Mouse (Mus musculus): ENCODE results near the gene Dlx1.

The Dlx1 gene

DNA sequence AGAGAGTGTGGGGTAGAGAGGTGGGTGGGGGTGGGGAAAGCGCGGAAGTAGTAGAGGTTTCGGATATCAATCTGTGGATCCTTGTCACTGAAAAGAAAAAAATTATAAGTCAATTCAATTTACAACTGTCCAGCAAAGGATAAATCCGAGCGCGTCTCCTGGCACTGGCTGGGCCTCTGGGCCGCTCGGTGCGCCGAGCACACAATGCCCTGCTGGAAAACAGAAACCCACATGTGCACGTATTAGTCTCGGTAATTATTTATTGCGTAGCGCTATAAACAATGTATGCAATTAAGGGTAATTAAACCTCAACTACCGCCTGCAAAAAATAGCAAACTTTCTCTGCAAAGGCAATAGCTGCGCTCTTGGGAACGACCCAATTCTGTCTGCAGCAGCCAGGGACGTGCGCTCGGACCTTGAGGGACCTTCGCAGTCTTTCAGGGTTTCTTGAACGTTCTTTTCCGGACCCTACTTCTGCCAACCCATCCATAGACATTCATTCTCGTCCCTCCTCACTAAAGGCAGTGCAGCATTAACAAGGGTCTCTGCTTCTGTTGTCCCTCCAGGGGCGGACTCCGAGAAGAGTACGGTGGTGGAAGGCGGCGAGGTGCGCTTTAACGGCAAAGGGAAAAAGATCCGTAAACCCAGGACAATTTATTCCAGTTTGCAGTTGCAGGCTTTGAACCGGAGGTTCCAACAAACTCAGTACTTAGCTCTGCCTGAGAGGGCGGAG, 2.6 kb downstream of the Dlx1 start:
- TF ChIP-seq NANOG (IDR thresholded peaks at IDR 0.05; ENCODE audit: borderline replicate concordance, low read length) = no peak
- TF ChIP-seq POU5F1 (IDR thresholded peaks at IDR 0.05; ENCODE audit: borderline replicate concordance, low read length) = no peak
- no peak for TF ChIP-seq CTCF (conservative IDR thresholded peaks at IDR 0.05; ENCODE audit: low read length)

GRCm38 (mm10) chr2:71531124-71531590, 3.2 kb downstream of the Dlx1 start:
- Histone ChIP-seq H3K4me3 (replicated peaks; ENCODE audit: low read length) (peak overlapping the region; percentile 83; the same call in 1 of the 2 replicates), H3K9me3 (ENCODE audit: low read length) (no peaks in the 10 kb centered on the region), H3K36me3 (ENCODE audit: insufficient read depth, low read length) (no peaks in the 10 kb centered on the region), H3K4me1 (replicated peaks; ENCODE audit: low read depth, low read length) (peaks cover 73% of the 10 kb centered on the region), H3K27me3 (ENCODE audit: insufficient read depth, low read length) (peaks cover 95% of the 10 kb centered on the region)
- TF ChIP-seq NANOG (IDR thresholded peaks at IDR 0.05; ENCODE audit: borderline replicate concordance, low read length) (no peak), CTCF (conservative IDR thresholded peaks at IDR 0.05; ENCODE audit: low read length) (no peak), POU5F1 (IDR thresholded peaks at IDR 0.05; ENCODE audit: borderline replicate concordance, low read length) (no peak)

More for the DNA sequence above, 2.6 kb downstream of the Dlx1 start:
- Histone ChIP-seq H3K36me3 (ENCODE audit: insufficient read depth, low read length) (no peaks in the 10 kb centered on the region), H3K27me3 (ENCODE audit: insufficient read depth, low read length) (peaks cover 97% of the 10 kb centered on the region), H3K4me1 (replicated peaks; ENCODE audit: low read depth, low read length) (peaks cover 79% of the 10 kb centered on the region), H3K4me3 (replicated peaks; ENCODE audit: low read length) (peak overlapping the region; percentile 83), H3K9me3 (ENCODE audit: low read length) (no peaks in the 10 kb centered on the region)

DNA sequence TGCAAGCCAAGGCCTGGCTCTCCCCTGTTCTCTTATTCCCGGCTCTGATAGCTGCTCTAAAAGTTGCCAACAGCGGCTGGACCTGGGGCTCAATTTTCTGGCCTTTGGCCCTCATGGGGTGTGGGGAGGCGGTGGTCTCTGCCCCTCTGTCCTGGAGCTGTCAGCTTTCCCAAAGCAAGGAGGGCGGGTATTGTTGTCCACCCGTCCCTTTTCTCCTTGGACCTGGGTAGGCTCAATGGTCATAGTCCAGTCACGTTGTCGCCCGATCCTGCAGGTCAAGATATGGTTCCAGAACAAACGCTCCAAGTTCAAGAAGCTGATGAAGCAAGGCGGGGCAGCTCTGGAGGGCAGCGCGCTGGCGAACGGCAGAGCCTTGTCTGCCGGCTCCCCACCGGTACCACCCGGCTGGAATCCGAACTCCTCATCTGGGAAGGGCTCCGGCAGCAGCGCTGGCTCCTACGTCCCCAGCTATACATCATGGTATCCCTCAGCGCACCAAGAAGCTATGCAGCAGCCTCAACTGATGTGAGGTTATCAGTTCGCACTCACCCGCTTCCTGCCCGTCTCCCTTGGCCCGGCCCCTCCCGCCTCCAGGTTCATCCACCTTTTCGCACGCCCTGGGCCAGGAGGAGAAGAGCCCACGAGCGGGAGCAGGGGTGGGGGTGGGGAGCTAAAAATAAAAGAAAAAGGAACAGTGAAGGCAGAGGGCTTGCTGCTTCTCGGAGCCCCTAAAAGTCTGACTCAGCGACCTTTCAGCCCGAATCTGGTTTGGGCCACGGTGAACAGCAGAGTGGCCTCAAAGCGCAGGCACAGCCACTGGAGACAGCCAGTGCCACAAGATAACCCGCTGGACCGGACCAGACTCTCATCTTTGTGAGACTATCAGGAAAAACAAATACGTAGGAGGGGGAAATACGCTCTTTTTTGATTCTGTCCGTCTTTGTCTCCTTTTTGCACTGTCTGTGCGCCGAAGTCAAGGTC, 4.4 kb downstream of the Dlx1 start:
- H3K4me1 ChIP-seq (replicated peaks; ENCODE audit: low read depth, low read length) = peaks cover 63% of the 10 kb centered on the region
- peak overlapping the region; percentile 53 for H3K4me3 ChIP-seq (replicated peaks; ENCODE audit: low read length)
- TF ChIP-seq NANOG (IDR thresholded peaks at IDR 0.05; ENCODE audit: borderline replicate concordance, low read length) = no peak
- no peak for TF ChIP-seq CTCF (conservative IDR thresholded peaks at IDR 0.05; ENCODE audit: low read length)
- no peak for TF ChIP-seq POU5F1 (IDR thresholded peaks at IDR 0.05; ENCODE audit: borderline replicate concordance, low read length)

DNA sequence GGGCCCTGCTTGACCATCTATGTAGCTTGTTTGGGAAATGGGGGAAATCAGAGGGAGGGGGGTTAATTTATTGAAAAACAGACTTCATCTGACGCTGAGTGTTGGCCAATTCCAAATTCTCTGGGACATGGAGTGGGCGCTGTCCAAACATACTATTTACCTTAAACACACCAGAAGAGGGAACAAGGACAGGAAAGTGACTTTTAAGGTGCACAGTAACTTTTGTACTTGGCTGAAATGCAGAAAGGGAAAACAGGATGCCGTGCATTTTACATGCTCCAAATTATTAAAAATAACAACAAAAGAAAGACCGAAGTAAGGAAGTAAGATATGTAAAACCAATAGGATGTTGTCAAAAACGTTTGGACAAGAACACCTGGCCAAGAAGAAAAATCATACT, 5.2 kb downstream of the Dlx1 start:
- Histone ChIP-seq H3K36me3 (ENCODE audit: insufficient read depth, low read length) (no peaks in the 10 kb centered on the region), H3K9me3 (ENCODE audit: low read length) (peaks cover 16% of the 10 kb centered on the region), H3K4me3 (replicated peaks; ENCODE audit: low read length) (no peak overlapping the region), H3K27me3 (ENCODE audit: insufficient read depth, low read length) (peaks cover 95% of the 10 kb centered on the region), H3K4me1 (replicated peaks; ENCODE audit: low read depth, low read length) (peaks cover 58% of the 10 kb centered on the region)
- no peak for TF ChIP-seq NANOG (IDR thresholded peaks at IDR 0.05; ENCODE audit: borderline replicate concordance, low read length)
- TF ChIP-seq POU5F1 (IDR thresholded peaks at IDR 0.05; ENCODE audit: borderline replicate concordance, low read length) = no peak
- no peak for TF ChIP-seq CTCF (conservative IDR thresholded peaks at IDR 0.05; ENCODE audit: low read length)

More for the DNA sequence above, 4.4 kb downstream of the Dlx1 start:
- Histone ChIP-seq H3K9me3 (ENCODE audit: low read length) (peaks cover 8% of the 10 kb centered on the region; the same call in 1 of the 2 replicates), H3K27me3 (ENCODE audit: insufficient read depth, low read length) (peaks cover 95% of the 10 kb centered on the region), H3K36me3 (ENCODE audit: insufficient read depth, low read length) (no peaks in the 10 kb centered on the region)

GRCm38 (mm10) chr2:71534242-71535052, 6.5 kb downstream of the Dlx1 start:
- TF ChIP-seq NANOG (IDR thresholded peaks at IDR 0.05; ENCODE audit: borderline replicate concordance, low read length) (no peak), POU5F1 (IDR thresholded peaks at IDR 0.05; ENCODE audit: borderline replicate concordance, low read length) (no peak), CTCF (conservative IDR thresholded peaks at IDR 0.05; ENCODE audit: low read length) (no peak)

DNA sequence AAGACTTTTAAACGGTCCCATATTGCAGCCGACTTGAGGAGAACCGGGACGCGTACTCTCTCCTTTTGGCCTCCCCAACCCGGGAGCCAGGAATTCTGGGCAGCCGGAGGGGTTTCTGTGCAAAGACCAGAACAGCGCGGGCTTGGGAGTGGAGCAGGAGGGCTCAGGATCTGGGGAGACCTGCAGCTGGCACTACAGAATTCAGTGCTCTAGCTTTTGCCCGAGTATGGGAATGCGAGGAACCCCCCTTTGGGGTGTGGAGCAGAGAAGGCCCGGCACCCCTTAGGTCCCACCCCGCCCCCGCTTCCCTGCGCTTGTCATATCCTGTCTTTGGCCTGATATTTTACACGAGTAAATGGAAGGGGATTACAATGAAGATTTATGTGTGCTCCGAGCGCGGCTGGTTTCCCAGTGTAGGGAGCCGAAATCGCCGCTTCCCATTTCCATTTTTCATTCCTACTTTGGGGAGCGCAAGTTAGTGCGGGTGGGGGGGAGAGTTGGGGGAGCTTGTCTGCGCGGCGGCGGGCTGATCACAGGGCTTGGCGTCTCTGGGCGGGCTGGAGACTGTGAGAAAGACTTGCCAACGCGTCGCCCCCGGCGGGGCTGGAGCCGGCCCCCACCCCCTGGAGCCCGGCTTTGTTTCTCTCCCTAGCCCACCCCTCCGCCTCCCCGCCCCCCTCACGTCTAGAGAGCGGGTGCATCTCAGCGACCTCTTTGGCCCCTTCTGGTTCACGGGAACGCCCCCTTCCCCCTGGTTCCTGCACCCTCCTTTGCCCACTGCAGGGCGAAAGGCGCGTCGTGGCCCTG, 12.9 kb downstream of the Dlx1 start:
- H3K9me3 ChIP-seq (ENCODE audit: low read length) = peaks cover 19% of the 10 kb centered on the region
- peaks cover 65% of the 10 kb centered on the region for H3K4me1 ChIP-seq (replicated peaks; ENCODE audit: low read depth, low read length)
- peak overlapping the region; percentile 68 for H3K4me3 ChIP-seq (replicated peaks; ENCODE audit: low read length)
- H3K36me3 ChIP-seq (ENCODE audit: insufficient read depth, low read length) = no peaks in the 10 kb centered on the region
- TF ChIP-seq POU5F1 (IDR thresholded peaks at IDR 0.05; ENCODE audit: borderline replicate concordance, low read length) = no peak
- TF ChIP-seq NANOG (IDR thresholded peaks at IDR 0.05; ENCODE audit: borderline replicate concordance, low read length) = no peak
- no peak for TF ChIP-seq CTCF (conservative IDR thresholded peaks at IDR 0.05; ENCODE audit: low read length)
- peaks cover 99% of the 10 kb centered on the region for H3K27me3 ChIP-seq (ENCODE audit: insufficient read depth, low read length)

More at GRCm38 (mm10) chr2:71534242-71535052, 6.5 kb downstream of the Dlx1 start:
- H3K4me1 ChIP-seq (replicated peaks; ENCODE audit: low read depth, low read length) = peaks cover 60% of the 10 kb centered on the region
- H3K27me3 ChIP-seq (ENCODE audit: insufficient read depth, low read length) = peaks cover 95% of the 10 kb centered on the region
- H3K4me3 ChIP-seq (replicated peaks; ENCODE audit: low read length) = peak overlapping the region; percentile 35; the same call in 1 of the 2 replicates
- peaks cover 19% of the 10 kb centered on the region for H3K9me3 ChIP-seq (ENCODE audit: low read length)
- H3K36me3 ChIP-seq (ENCODE audit: insufficient read depth, low read length) = no peaks in the 10 kb centered on the region

All from E14TG2a.4 (cell line).